Mouse (Mus musculus) stomach, embryonic 14.5 days (tissue): ENCODE results near the gene Mbl2. TPM values are rescaled to one million over a fixed set of nuclear protein-coding genes. Genes with fewer than 3 reads are reported as not detected.
"Not testable (repeated sequence)": the region's sequence is repeated elsewhere in the genome, so short reads cannot be mapped to it uniquely, and the experiment has no call there.

Experiments
- ATAC-seq: fragments of 200-750 bp; cut with Nextera tagmentation; 2 replicates; pipeline ENCODE4 v1.8.0; 2017; ENCODE audit warnings: low read depth, moderate TSS enrichment; ENCODE audit not compliant: insufficient number of reproducible peaks, insufficient read depth, low FRiP score
- H3K27ac ChIP-seq: fragments of 300-500 bp; sonication (generic); 2 replicates; pipeline ENCODE4 v1.5.1; 2014; ENCODE audit warnings: mild to moderate bottlenecking, low read length, moderate library complexity, mixed read lengths
- H3K27me3 ChIP-seq: fragments of 300-500 bp; sonication (generic); 2 replicates; pipeline ENCODE4 v1.6.1; 2014; ENCODE audit warnings: low read length, control low read depth, mixed read lengths; ENCODE audit not compliant: control insufficient read depth, insufficient read depth
- H3K36me3 ChIP-seq: fragments of 300-500 bp; sonication (generic); 2 replicates; pipeline ENCODE4 v1.6.1; 2014; ENCODE audit warnings: mild to moderate bottlenecking, control low read depth, low read length, moderate library complexity, mixed read lengths; ENCODE audit not compliant: control insufficient read depth, insufficient read depth
- H3K4me1 ChIP-seq: fragments of 300-500 bp; sonication (generic); 2 replicates; pipeline ENCODE4 v1.6.1; 2014; ENCODE audit warnings: low read length, control low read depth, mixed read lengths; ENCODE audit not compliant: control insufficient read depth, insufficient read depth
- H3K4me2 ChIP-seq: fragments of 300-500 bp; sonication (generic); replicated peaks from 2 replicates; pipeline ENCODE4 v1.6.1; 2014; ENCODE audit warnings: low read depth, low read length, control low read depth
- H3K4me3 ChIP-seq: fragments of 300-500 bp; sonication (generic); 2 replicates; pipeline ENCODE4 v1.5.1; 2014; ENCODE audit warnings: low read depth, low read length, control low read depth
- H3K9ac ChIP-seq: fragments of 300-500 bp; sonication (generic); replicated peaks from 2 replicates; pipeline ENCODE4 v1.6.1; 2014; ENCODE audit warnings: low read depth, mild to moderate bottlenecking, control low read depth, low read length, moderate library complexity, mixed read lengths
- H3K9me3 ChIP-seq: fragments of 300-500 bp; sonication (generic); 2 replicates; pipeline ENCODE4 v1.6.1; 2016; ENCODE audit warnings: low read depth, low read length, control low read depth; ENCODE audit not compliant: control insufficient read depth
- WGBS: fragments of 180-500 bp; shearing (Covaris S2); extraction: QIAGEN DNeasy Blood & Tissue Kit; methylation state at CpG from one replicate; pipeline ENCODE4 v1.1.7; 2014; 5-methylcytosine and 5-hydroxymethylcytosine counted together
- polyA plus RNA-seq: library from polyadenylated mRNA; unstranded; fragments of >200 nt; fragmentation: Nextera tagmentation; extraction: Ambion mirVana; gene quantifications from 2 replicates; pipeline ENCODE4 v1.2.1, GENCODE M21; 2014

The Mbl2 gene
- polyA plus RNA-seq, result not detected in 2 replicates

DNA sequence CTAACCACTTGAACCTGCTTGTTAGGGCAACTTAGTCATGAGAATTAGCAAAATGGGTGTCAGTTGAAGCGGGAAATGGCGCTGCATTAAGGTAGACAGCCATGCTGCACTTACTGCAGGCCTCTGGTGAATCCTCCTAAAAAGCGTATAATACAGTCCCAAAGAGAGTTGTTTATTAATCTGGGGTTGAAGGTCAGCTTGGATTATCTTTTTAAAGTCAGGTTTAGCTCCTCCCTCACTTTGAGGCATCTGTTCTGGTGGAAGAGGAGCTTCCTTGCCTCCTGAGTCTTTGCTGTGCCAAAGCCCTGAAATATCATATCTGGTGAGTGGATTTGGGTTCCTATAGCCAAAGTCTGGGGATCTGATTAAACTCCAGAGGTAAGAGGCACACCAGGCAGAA, at the start of gene Mbl2:
Gene Mbl2 (plus strand): TSS at position 252 of the 400 bp plus-strand sequence.
- Histone ChIP-seq H3K4me3 (no peak within 1 kb of the TSS), H3K4me1 (no peaks in the 10 kb centered on the region), H3K27me3 (no peaks in the 10 kb centered on the region), H3K9ac (no peak within 1 kb of the TSS), H3K4me2 (no peak within 1 kb of the TSS), H3K9me3 (no peaks in the 10 kb centered on the region), H3K27ac (no peak within 1 kb of the TSS), H3K36me3 (no peaks in the 10 kb centered on the region)
- no peak for ATAC-seq
- 63% methylated on average over 3 of the region's 3 CpGs for WGBS

DNA sequence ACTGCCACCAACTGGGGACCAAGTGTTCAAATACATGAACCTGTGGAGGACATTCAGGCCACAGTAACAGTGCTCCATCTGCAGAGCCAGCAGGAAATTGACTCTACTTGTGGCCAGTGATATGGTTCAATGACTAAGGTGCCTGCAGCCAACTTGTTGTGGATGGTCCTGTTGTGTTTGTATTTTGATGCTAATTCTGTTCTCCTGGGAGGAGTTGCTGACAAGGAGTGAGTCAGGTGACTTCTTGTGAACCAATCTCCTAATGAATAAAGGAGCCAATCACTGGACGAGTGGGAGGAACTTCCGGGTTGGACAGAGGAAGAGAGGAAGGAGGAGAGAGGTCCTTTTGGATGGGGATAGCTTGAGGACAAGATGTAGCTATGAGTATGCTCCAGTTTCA, 47.2 kb upstream of the Mbl2 start:
- Histone ChIP-seq H3K9me3 (peaks cover 2% of the 10 kb centered on the region; the same call in 1 of the 2 replicates), H3K4me2 (no peak overlapping the region), H3K27me3 (no peaks in the 10 kb centered on the region), H3K36me3 (no peaks in the 10 kb centered on the region), H3K27ac (no peak overlapping the region), H3K9ac (no peak overlapping the region), H3K4me1 (no peaks in the 10 kb centered on the region), H3K4me3 (no peak overlapping the region)
- ATAC-seq, result no peak
- 85% methylated on average over 2 of the region's 2 CpGs for WGBS

DNA sequence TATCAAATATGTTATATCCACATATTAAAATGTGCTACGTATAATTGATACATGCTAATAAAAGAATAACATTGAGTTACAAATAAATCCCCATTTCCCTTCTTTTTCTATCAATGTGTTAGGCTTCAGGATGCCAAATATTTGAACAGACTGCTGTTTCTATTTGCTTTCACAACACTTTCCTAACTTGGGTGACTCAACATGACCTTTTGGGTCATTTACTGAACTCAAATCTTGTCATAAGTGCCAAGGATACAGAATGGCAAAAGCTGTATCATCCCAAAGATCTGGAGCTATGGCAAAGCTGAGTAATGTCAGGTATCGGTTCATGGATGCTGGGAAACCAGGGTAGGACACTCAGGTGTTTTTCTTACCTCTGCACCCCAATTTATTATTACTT, 45.5 kb upstream of the Mbl2 start:
- H3K27me3 ChIP-seq, result no peaks in the 10 kb centered on the region
- no peaks in the 10 kb centered on the region for H3K36me3 ChIP-seq
- H3K9ac ChIP-seq, result no peak overlapping the region
- WGBS, result 85% methylated on average over 2 of the region's 2 CpGs
- no peak overlapping the region for H3K27ac ChIP-seq
- no peaks in the 10 kb centered on the region for H3K4me1 ChIP-seq
- peaks cover 2% of the 10 kb centered on the region; the same call in 1 of the 2 replicates for H3K9me3 ChIP-seq
- no peak overlapping the region for H3K4me3 ChIP-seq
- H3K4me2 ChIP-seq, result no peak overlapping the region
- ATAC-seq, result no peak

DNA sequence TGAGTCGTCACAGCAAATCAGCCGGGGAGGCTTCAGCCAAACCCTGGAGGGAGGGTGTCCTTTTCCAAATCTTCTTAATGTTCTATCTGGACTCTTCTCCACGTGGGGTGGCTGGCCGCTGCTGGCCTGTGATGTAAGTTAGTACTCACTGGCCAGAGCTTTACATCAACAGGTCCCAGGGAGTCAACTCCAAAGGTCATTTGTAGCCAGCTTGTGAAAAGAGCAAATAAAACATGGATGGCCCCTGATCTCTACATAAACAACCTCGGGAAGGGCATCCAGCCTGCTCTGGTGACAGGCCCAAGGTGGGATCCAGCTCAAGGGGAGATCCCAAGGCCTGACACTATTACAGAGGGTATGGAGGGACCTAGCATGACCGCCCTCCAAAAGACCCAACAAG, 37.7 kb upstream of the Mbl2 start:
- Histone ChIP-seq H3K36me3 (no peaks in the 10 kb centered on the region), H3K27ac (no peak overlapping the region), H3K4me3 (no peak overlapping the region), H3K4me2 (no peak overlapping the region), H3K9ac (no peak overlapping the region), H3K27me3 (no peaks in the 10 kb centered on the region), H3K4me1 (no peaks in the 10 kb centered on the region), H3K9me3 (no peaks in the 10 kb centered on the region)
- no peak for ATAC-seq
- 68% methylated on average over 6 of the region's 6 CpGs for WGBS

DNA sequence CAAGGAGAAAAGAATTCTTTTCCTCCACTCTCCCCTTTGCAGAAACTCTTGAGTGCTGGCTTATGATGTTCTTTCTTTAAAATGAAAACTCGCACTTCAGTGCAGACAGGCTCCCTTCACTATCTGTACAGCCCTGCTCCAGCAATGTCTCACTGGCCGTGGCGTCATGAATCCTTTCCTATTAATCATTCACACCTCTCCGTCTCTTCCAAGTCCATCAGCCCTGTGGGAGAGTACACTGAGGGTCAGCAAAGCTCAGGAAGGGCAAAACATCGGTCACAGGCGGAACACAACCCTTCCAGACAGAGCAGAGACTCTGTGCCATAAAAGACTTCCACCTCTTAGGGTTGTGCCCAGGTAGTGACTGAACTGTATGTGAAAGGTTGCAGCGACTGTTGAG, 30.6 kb upstream of the Mbl2 start:
- Histone ChIP-seq H3K9me3 (no peaks in the 10 kb centered on the region), H3K4me2 (no peak overlapping the region), H3K9ac (no peak overlapping the region), H3K4me1 (no peaks in the 10 kb centered on the region), H3K36me3 (no peaks in the 10 kb centered on the region), H3K27ac (no peak overlapping the region), H3K4me3 (no peak overlapping the region), H3K27me3 (no peaks in the 10 kb centered on the region)
- WGBS, result 51% methylated on average over 7 of the region's 7 CpGs
- ATAC-seq, result no peak

DNA sequence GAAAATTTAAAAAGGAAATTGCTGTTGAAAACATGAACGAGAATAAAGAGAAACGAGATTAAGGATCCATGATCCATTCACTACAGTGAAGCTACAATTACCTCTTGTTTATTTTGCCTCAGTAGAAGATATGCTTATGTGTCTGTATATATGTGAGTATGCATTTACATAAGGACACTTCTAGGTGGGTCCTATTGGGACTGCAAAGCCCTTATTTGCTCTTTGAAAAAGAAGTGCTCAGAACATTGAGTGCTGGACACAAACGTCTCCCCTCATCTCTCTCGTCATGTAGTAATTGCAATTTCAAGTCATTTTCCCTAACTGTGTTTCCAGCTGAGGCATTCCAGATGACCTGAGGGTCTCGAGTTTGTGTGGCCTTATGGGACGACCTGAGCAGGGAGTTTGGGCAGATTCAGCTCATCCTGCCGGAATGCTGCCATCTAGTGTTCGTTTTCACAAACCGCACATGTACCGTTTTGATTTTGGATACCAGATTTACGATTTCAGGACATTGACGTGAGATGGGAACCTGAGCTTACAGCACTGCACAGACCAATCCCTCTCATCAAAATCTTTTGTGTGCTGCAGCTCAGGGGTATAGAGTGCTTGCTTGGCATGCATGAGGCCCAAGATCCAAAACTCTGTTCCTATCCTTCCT, 27.5 kb upstream of the Mbl2 start:
- Histone ChIP-seq H3K4me3 (no peak overlapping the region), H3K9me3 (no peaks in the 10 kb centered on the region), H3K36me3 (no peaks in the 10 kb centered on the region), H3K4me1 (no peaks in the 10 kb centered on the region), H3K27me3 (no peaks in the 10 kb centered on the region), H3K4me2 (no peak overlapping the region), H3K9ac (no peak overlapping the region), H3K27ac (no peak overlapping the region)
- WGBS, result 18% methylated on average over 12 of the region's 12 CpGs
- no peak for ATAC-seq

DNA sequence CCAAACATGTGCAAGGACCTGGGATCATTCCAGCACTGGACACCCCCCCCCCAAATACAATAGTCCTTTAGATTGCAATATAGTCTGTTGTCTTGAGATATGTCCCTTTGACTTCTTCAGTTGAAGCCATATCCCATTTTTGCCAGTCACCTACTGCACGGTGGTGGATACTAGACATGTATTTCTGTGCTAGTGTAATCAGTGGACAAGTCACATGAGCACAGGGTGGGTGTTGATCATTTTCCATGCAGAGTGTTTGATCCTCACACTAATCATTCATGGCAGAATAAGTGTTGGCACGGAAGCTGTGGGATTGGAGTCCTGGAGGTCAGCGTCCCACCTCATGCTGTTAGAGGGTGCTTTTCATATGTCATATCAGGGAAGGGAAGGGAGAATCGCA, 26.9 kb upstream of the Mbl2 start:
- WGBS, result 82% methylated on average over 4 of the region's 4 CpGs
- Histone ChIP-seq H3K27me3 (no peaks in the 10 kb centered on the region), H3K4me3 (no peak overlapping the region), H3K4me2 (no peak overlapping the region), H3K9me3 (no peaks in the 10 kb centered on the region), H3K9ac (no peak overlapping the region), H3K27ac (no peak overlapping the region), H3K4me1 (no peaks in the 10 kb centered on the region), H3K36me3 (no peaks in the 10 kb centered on the region)
- no peak for ATAC-seq

DNA sequence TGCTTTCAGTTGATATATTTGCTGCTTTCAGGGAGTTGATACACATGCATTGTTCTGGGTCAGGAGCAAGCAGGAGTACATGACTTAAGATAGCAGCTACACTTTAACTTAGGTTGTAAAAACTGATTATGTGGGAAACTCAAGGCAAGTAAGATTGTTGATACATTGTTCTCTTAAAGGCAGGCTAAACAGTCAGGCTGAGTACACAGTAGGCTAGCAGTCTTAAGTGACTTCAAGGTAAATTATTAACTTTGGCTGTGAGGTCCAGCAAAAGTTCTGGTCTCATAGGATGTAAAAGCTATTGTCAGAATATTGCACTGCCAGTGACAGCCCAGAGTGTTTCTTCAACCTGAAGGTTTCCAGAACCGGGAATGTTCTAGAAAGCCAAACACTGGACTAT, 25.8 kb upstream of the Mbl2 start:
- Histone ChIP-seq H3K4me3 (no peak overlapping the region), H3K4me1 (no peaks in the 10 kb centered on the region), H3K27ac (no peak overlapping the region), H3K9ac (no peak overlapping the region), H3K9me3 (no peaks in the 10 kb centered on the region), H3K4me2 (no peak overlapping the region), H3K36me3 (no peaks in the 10 kb centered on the region), H3K27me3 (no peaks in the 10 kb centered on the region)
- WGBS, result 75% methylated on average over 1 of the region's 1 CpGs
- peak; percentile 33; the same call in 1 of the 2 replicates for ATAC-seq

DNA sequence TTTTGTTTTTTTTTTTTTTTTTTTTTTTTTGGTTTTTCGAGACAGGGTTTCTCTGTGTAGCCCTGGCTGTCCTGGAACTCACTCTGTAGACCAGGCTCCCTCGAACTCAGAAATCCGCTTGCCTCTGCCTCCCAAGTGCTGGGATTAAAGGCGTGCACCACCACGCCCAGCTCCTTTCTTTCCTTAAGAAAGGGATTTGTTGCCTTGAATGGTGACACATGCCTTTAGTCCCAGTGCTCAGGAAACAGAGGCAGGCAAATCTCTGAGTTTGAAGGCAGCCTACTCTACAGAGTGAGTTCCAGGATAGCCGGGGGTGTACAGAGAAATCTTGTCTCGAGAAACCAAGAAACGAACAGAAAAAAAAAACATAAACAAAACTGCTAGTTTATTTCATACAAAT, 23.7 kb upstream of the Mbl2 start:
- H3K4me1 ChIP-seq, H3K36me3 ChIP-seq, H3K27me3 ChIP-seq, H3K4me2 ChIP-seq, H3K9ac ChIP-seq, ATAC-seq, H3K4me3 ChIP-seq, H3K27ac ChIP-seq, H3K9me3 ChIP-seq: not testable (repeated sequence)
- 80% methylated on average over 8 of the region's 8 CpGs for whole genome bisulfite sequencing
